Mouse (Mus musculus) kidney, embryonic 14.5 days (tissue): ENCODE results near the gene Bpnt1. TPM values are rescaled to one million over a fixed set of nuclear protein-coding genes. Genes with fewer than 3 reads are reported as not detected.

ENCODE experiments used
- ATAC-seq: fragments of 200-750 bp; cut with Nextera tagmentation; 2 replicates; pipeline ENCODE4 v1.8.0; 2017; ENCODE audit warnings: moderate number of reproducible peaks, mild to moderate bottlenecking, moderate TSS enrichment, moderate library complexity; ENCODE audit not compliant: low FRiP score, low TSS enrichment
- H3K27ac ChIP-seq: fragments of 300-500 bp; sonication (generic); 2 replicates; pipeline ENCODE4 v1.5.1; 2014; ENCODE audit warnings: low read depth, mild to moderate bottlenecking, low read length, moderate library complexity, mixed read lengths
- H3K27me3 ChIP-seq: fragments of 300-500 bp; sonication (generic); 2 replicates; pipeline ENCODE4 v1.6.1; 2014; ENCODE audit warnings: mild to moderate bottlenecking, low read length; ENCODE audit not compliant: control insufficient read depth, insufficient read depth
- H3K36me3 ChIP-seq: fragments of 300-500 bp; sonication (generic); 2 replicates; pipeline ENCODE4 v1.6.1; 2014; ENCODE audit warnings: low read length, mixed read lengths; ENCODE audit not compliant: control insufficient read depth, insufficient read depth
- H3K4me1 ChIP-seq: fragments of 300-500 bp; sonication (generic); 2 replicates; pipeline ENCODE4 v1.6.1; 2014; ENCODE audit warnings: low read length, mixed read lengths; ENCODE audit not compliant: control insufficient read depth, insufficient read depth
- H3K4me2 ChIP-seq: fragments of 300-500 bp; sonication (generic); replicated peaks from 2 replicates; pipeline ENCODE4 v1.6.1; 2014; ENCODE audit warnings: low read depth, mild to moderate bottlenecking, low read length
- H3K4me3 ChIP-seq: fragments of 300-500 bp; sonication (generic); 2 replicates; pipeline ENCODE4 v1.5.1; 2014; ENCODE audit warnings: mild to moderate bottlenecking, low read length
- H3K9ac ChIP-seq: fragments of 300-500 bp; sonication (generic); 2 replicates; pipeline ENCODE4 v1.6.1; 2014; ENCODE audit warnings: low read depth, mild to moderate bottlenecking, low read length, moderate library complexity
- H3K9me3 ChIP-seq: fragments of 300-500 bp; sonication (generic); 2 replicates; pipeline ENCODE4 v1.6.1; 2016; ENCODE audit warnings: low read length; ENCODE audit not compliant: control insufficient read depth
- WGBS: fragments of 180-500 bp; shearing (Covaris S2); extraction: QIAGEN DNeasy Blood & Tissue Kit; methylation state at CpG from one replicate; pipeline ENCODE4 v1.1.7; 2014; 5-methylcytosine and 5-hydroxymethylcytosine counted together
- polyA plus RNA-seq: library from polyadenylated mRNA; unstranded; fragments of >200 nt; fragmentation: Nextera tagmentation; extraction: Ambion mirVana; gene quantifications from 2 replicates; pipeline ENCODE4 v1.2.1, GENCODE M21; 2014

Gene Bpnt1
- polyA plus RNA-seq, 1 experiment from 2014 or later, result 31.6 TPM

GRCm38 (mm10) chr1:185296850-185297249 lies 35.1 kb upstream of the Bpnt1 start:
- 94% methylated on average over 7 of the region's 7 CpGs for WGBS

GRCm38 (mm10) chr1:185298496-185298895 lies 33.5 kb upstream of the Bpnt1 start:
- no peak overlapping the region for H3K27ac ChIP-seq
- peaks cover 48% of the 10 kb centered on the region for H3K36me3 ChIP-seq
- 89% methylated on average over 8 of the region's 8 CpGs for WGBS
- no peak overlapping the region for H3K4me3 ChIP-seq
- no peak for ATAC-seq
- no peak overlapping the region for H3K9ac ChIP-seq
- no peaks in the 10 kb centered on the region for H3K4me1 ChIP-seq
- no peaks in the 10 kb centered on the region for H3K9me3 ChIP-seq
- H3K27me3 ChIP-seq, result no peaks in the 10 kb centered on the region
- H3K4me2 ChIP-seq, result no peak overlapping the region

More at GRCm38 (mm10) chr1:185296850-185297249, 35.1 kb upstream of the Bpnt1 start:
- no peak for ATAC-seq
- Histone ChIP-seq H3K9ac (no peak overlapping the region), H3K4me2 (no peak overlapping the region), H3K27me3 (no peaks in the 10 kb centered on the region), H3K4me3 (no peak overlapping the region), H3K36me3 (peaks cover 54% of the 10 kb centered on the region), H3K9me3 (no peaks in the 10 kb centered on the region), H3K27ac (no peak overlapping the region), H3K4me1 (no peaks in the 10 kb centered on the region)

GRCm38 (mm10) chr1:185302816-185303215 lies 29.1 kb upstream of the Bpnt1 start:
- ATAC-seq, result no peak
- H3K9ac ChIP-seq, result no peak overlapping the region
- 93% methylated on average over 6 of the region's 6 CpGs for WGBS
- H3K27ac ChIP-seq, result no peak overlapping the region
- no peaks in the 10 kb centered on the region for H3K9me3 ChIP-seq
- no peak overlapping the region for H3K4me2 ChIP-seq
- no peak overlapping the region for H3K4me3 ChIP-seq
- H3K36me3 ChIP-seq, result peaks cover 22% of the 10 kb centered on the region
- no peaks in the 10 kb centered on the region for H3K4me1 ChIP-seq
- no peaks in the 10 kb centered on the region for H3K27me3 ChIP-seq

- no peak overlapping the region for H3K27ac ChIP-seq
- WGBS, result 98% methylated on average over 12 of the region's 12 CpGs
- no peak overlapping the region for H3K4me2 ChIP-seq
- no peak overlapping the region for H3K9ac ChIP-seq
- no peak for ATAC-seq
- peaks cover 19% of the 10 kb centered on the region; the same call in 1 of the 2 replicates for H3K36me3 ChIP-seq
- H3K9me3 ChIP-seq, result no peaks in the 10 kb centered on the region
- no peaks in the 10 kb centered on the region for H3K27me3 ChIP-seq
- no peak overlapping the region for H3K4me3 ChIP-seq
- H3K4me1 ChIP-seq, result no peaks in the 10 kb centered on the region
Observed at GRCm38 (mm10) chr1:185306836-185307235, 25.1 kb upstream of the Bpnt1 start.

GRCm38 (mm10) chr1:185307645-185308044 lies 24.3 kb upstream of the Bpnt1 start:
- Histone ChIP-seq H3K9me3 (no peaks in the 10 kb centered on the region), H3K4me3 (no peak overlapping the region), H3K27me3 (no peaks in the 10 kb centered on the region), H3K4me2 (no peak overlapping the region), H3K4me1 (no peaks in the 10 kb centered on the region), H3K9ac (no peak overlapping the region), H3K27ac (no peak overlapping the region), H3K36me3 (peaks cover 23% of the 10 kb centered on the region; the same call in 1 of the 2 replicates)
- ATAC-seq, result no peak
- WGBS, result 90% methylated on average over 7 of the region's 7 CpGs

GRCm38 (mm10) chr1:185308334-185308733 lies 23.6 kb upstream of the Bpnt1 start:
- 92% methylated on average over 2 of the region's 2 CpGs for WGBS
- no peak overlapping the region for H3K4me3 ChIP-seq
- H3K27me3 ChIP-seq, result no peaks in the 10 kb centered on the region
- H3K4me2 ChIP-seq, result no peak overlapping the region
- no peak overlapping the region for H3K27ac ChIP-seq
- H3K9me3 ChIP-seq, result no peaks in the 10 kb centered on the region
- H3K4me1 ChIP-seq, result no peaks in the 10 kb centered on the region
- no peak for ATAC-seq
- peaks cover 24% of the 10 kb centered on the region; the same call in 1 of the 2 replicates for H3K36me3 ChIP-seq
- H3K9ac ChIP-seq, result no peak overlapping the region

- no peaks in the 10 kb centered on the region for H3K4me1 ChIP-seq
- no peaks in the 10 kb centered on the region for H3K27me3 ChIP-seq
- peaks cover 30% of the 10 kb centered on the region; the same call in 1 of the 2 replicates for H3K36me3 ChIP-seq
- WGBS, result 78% methylated on average over 4 of the region's 4 CpGs
- no peak overlapping the region for H3K9ac ChIP-seq
- no peak for ATAC-seq
- no peaks in the 10 kb centered on the region for H3K9me3 ChIP-seq
- no peak overlapping the region for H3K27ac ChIP-seq
- no peak overlapping the region for H3K4me2 ChIP-seq
- H3K4me3 ChIP-seq, result no peak overlapping the region
Observed at GRCm38 (mm10) chr1:185308908-185309307, 23.0 kb upstream of the Bpnt1 start.

- H3K4me3 ChIP-seq, result no peak overlapping the region
- no peak for ATAC-seq
- WGBS, result 89% methylated on average over 9 of the region's 9 CpGs
- no peaks in the 10 kb centered on the region for H3K4me1 ChIP-seq
- H3K36me3 ChIP-seq, result peaks cover 52% of the 10 kb centered on the region
- H3K9ac ChIP-seq, result no peak overlapping the region
- H3K27ac ChIP-seq, result no peak overlapping the region
- no peaks in the 10 kb centered on the region for H3K27me3 ChIP-seq
- H3K4me2 ChIP-seq, result no peak overlapping the region
- H3K9me3 ChIP-seq, result no peaks in the 10 kb centered on the region
Observed at GRCm38 (mm10) chr1:185311949-185312348, 20.0 kb upstream of the Bpnt1 start.

- Histone ChIP-seq H3K9ac (no peak overlapping the region), H3K4me2 (no peak overlapping the region), H3K4me1 (no peaks in the 10 kb centered on the region), H3K9me3 (no peaks in the 10 kb centered on the region), H3K27me3 (no peaks in the 10 kb centered on the region), H3K27ac (no peak overlapping the region), H3K36me3 (peaks cover 59% of the 10 kb centered on the region), H3K4me3 (no peak overlapping the region)
- 94% methylated on average over 4 of the region's 4 CpGs for WGBS
- no peak for ATAC-seq
Observed at GRCm38 (mm10) chr1:185314546-185314945, 17.4 kb upstream of the Bpnt1 start.
